Mouse (Mus musculus): Measurements from ENCODE around the gene Hivep1. TPM values are rescaled to one million over a fixed set of nuclear protein-coding genes. Genes with fewer than 3 reads are reported as not detected.

Hivep1 gene
- polyA plus RNA-seq (2014; fragmentation: Illumina TruSeq; extraction: RNeasy Lipid Tissue Mini Kit (QIAGEN cat#74804); ENCODE audit: low read depth, low replicate concordance): 15.1 TPM

DNA sequence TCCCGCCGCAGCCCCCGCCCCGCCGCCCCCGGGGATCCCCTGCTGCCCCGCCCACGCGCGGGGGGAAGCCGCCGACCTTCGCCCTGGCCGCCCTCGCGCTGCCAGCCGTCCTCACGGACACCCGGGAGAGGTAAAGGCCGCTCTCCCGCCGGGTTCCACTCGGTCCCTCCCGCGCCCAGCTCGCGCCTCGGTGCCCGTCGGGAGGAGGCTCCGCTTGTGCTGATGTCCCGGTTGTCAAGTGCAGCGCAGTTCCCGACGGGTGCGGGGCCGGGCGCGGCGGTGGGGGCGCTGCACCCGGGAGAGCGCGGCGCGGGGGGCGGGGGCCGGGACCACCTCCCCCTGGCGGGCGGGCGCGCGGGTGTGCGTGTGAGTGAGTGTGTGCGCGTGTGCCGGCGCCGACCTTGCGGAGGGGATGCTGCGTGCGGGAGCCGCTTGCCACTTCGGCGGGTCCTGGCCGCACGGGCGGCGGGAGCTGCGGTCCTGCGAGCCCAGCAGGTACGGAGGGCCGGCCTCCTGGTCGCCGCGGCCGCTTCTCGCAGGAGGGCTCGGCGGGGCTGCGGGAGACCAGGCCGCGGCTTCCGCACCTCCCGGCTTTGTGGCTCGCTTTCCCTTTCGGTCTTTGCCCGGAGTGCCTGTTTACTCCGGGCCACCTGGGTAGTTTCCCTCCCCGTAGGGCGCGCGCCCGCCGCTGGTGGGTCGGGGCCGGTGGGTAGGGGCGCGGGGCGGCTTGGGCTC, at the start of gene Hivep1:
Gene Hivep1, plus strand, starts transcription at position 61 of the 735 bp plus-strand sequence.

Other genes with a start within 250 kb of the Hivep1 start
- 4.4 TPM for gene Adtrp, start 204.3 kb upstream of the Hivep1 start, polyA plus RNA-seq (2014; fragmentation: Illumina TruSeq; extraction: RNeasy Lipid Tissue Mini Kit (QIAGEN cat#74804); ENCODE audit: low read depth, low replicate concordance)
- 4.6 TPM for gene Edn1, start 249.5 kb downstream of the Hivep1 start, polyA plus RNA-seq (2014; fragmentation: Illumina TruSeq; extraction: RNeasy Lipid Tissue Mini Kit (QIAGEN cat#74804); ENCODE audit: low read depth, low replicate concordance)